Mouse (Mus musculus) ES-Bruce4 (cell line): ENCODE data around the gene Usf1. TPM values are rescaled to one million over a fixed set of nuclear protein-coding genes. Genes with fewer than 3 reads are reported as not detected.

Source experiments
- H3K27ac ChIP-seq: 2 replicates; pipeline ENCODE4 v1.5.1; 2012; ENCODE audit warnings: low read length, inconsistent platforms; ENCODE audit not compliant: insufficient read depth
- H3K27me3 ChIP-seq: 2 replicates; pipeline ENCODE4 v1.6.1; 2012; ENCODE audit warnings: mild to moderate bottlenecking, low read length, inconsistent platforms; ENCODE audit not compliant: control insufficient read depth, poor library complexity, insufficient read depth, severe bottlenecking
- H3K36me3 ChIP-seq: 2 replicates; pipeline ENCODE4 v1.6.1; 2012; ENCODE audit warnings: inconsistent platforms, mild to moderate bottlenecking, low read length, moderate library complexity; ENCODE audit not compliant: control insufficient read depth, poor library complexity, insufficient read depth, severe bottlenecking
- H3K4me1 ChIP-seq: one replicate; pipeline ENCODE4 v1.8.1; 2011; ENCODE audit warnings: low read length; ENCODE audit not compliant: control insufficient read depth, insufficient read depth
- H3K4me3 ChIP-seq: 2 replicates; pipeline ENCODE4 v1.5.1; 2011; ENCODE audit warnings: low read depth, mild to moderate bottlenecking, low read length
- H3K9ac ChIP-seq: 2 replicates; pipeline ENCODE4 v1.6.1; 2012; ENCODE audit warnings: low read depth, mild to moderate bottlenecking, inconsistent platforms; ENCODE audit not compliant: poor library complexity, severe bottlenecking
- H3K9me3 ChIP-seq: replicated peaks from 2 replicates; pipeline ENCODE4 v1.6.1; 2012; ENCODE audit warnings: mild to moderate bottlenecking, low read length, inconsistent platforms; ENCODE audit not compliant: control insufficient read depth, poor library complexity, insufficient read depth, severe bottlenecking
- CTCF ChIP-seq: IDR thresholded peaks from one replicate; pipeline ENCODE4 v1.8.1; 2011; ENCODE audit warnings: low read depth, low read length
- EP300 ChIP-seq: IDR thresholded peaks from 2 replicates; pipeline ENCODE4 v1.6.1; 2011; ENCODE audit warnings: low read depth, low read length; ENCODE audit not compliant: insufficient read depth
- POLR2A ChIP-seq: IDR thresholded peaks from one replicate; pipeline ENCODE4 v1.8.1; 2011; ENCODE audit warnings: low read length; ENCODE audit not compliant: insufficient read depth
- polyA plus RNA-seq: library from polyadenylated mRNA; stranded (reverse); fragments of >200 nt; gene quantifications from 2 replicates; pipeline ENCODE4 v1.2.4, GENCODE M21; 2011; ENCODE audit warnings: low read depth; ENCODE audit not compliant: missing spikeins, insufficient read depth, insufficient read length

The Usf1 gene
- polyA plus RNA-seq, 1 experiment = 57.7 TPM

GRCm38 (mm10) chr1:171378298-171378697 lies 32.8 kb upstream of the Usf1 start:
- Histone ChIP-seq H3K4me3 (no peak overlapping the region), H3K9ac (no peak overlapping the region), H3K27me3 (no peaks in the 10 kb centered on the region), H3K36me3 (no peaks in the 10 kb centered on the region), H3K27ac (no peak overlapping the region), H3K9me3 (no peaks in the 10 kb centered on the region), H3K4me1 (peaks cover 13% of the 10 kb centered on the region)
- TF ChIP-seq POLR2A (no peak), CTCF (no peak), EP300 (no peak)

DNA sequence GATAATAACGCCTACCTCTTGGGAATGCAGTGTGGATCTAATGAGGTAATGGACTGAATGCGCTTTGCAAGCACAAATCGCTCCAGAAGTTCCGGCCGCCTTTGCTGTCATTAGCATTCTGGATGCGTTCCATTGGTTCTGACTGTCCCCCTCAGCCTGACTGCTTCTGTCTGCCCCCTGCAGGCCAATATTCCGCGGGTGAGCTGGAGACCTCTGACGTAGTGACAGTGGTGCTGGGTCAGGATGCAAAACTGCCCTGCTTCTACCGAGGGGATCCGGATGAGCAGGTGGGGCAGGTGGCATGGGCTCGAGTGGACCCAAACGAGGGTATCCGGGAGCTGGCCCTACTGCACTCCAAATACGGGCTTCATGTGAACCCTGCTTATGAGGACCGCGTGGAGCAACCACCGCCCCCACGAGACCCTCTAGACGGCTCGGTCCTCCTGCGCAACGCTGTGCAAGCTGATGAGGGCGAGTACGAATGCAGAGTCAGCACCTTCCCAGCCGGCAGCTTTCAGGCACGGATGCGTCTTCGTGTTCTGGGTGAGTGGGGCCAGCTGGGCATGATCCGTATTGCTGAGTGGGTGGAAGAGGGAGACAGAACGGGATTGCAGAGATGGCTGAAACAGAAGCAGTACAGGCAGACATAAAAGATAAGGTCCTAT lies 31.0 kb upstream of the Usf1 start:
- TF ChIP-seq CTCF = peak; percentile 81
- TF ChIP-seq POLR2A = no peak
- H3K4me3 ChIP-seq = peak overlapping the region; percentile 33
- H3K36me3 ChIP-seq = no peaks in the 10 kb centered on the region
- no peak overlapping the region for H3K9ac ChIP-seq
- H3K9me3 ChIP-seq = no peaks in the 10 kb centered on the region
- no peak overlapping the region for H3K27ac ChIP-seq
- H3K4me1 ChIP-seq = peaks cover 4% of the 10 kb centered on the region
- no peaks in the 10 kb centered on the region for H3K27me3 ChIP-seq

DNA sequence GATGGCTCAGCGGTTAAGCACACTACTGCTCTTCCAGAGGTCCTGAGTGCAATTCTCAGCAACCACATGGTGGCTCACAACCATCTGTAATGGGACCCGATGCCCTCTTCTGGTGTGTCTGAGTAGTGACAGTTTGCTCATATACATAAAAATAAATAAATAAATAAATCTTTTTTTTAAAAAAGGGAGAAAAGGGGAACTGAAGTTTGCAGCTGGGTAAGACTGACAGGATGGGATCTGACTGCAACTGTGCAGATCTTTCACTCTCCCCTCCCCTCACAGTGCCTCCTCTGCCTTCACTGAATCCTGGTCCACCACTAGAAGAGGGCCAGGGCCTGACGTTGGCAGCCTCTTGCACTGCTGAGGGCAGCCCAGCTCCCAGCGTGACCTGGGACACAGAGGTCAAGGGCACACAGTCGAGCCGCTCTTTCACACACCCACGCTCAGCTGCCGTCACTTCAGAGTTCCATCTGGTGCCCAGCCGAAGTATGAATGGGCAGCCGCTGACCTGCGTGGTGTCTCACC lies 29.0 kb upstream of the Usf1 start:
- Histone ChIP-seq H3K27me3 (no peaks in the 10 kb centered on the region), H3K4me1 (peaks cover 4% of the 10 kb centered on the region), H3K27ac (no peak overlapping the region), H3K4me3 (no peak overlapping the region), H3K9me3 (no peaks in the 10 kb centered on the region), H3K9ac (no peak overlapping the region), H3K36me3 (no peaks in the 10 kb centered on the region)
- TF ChIP-seq EP300 (no peak), CTCF (no peak), POLR2A (no peak)

DNA sequence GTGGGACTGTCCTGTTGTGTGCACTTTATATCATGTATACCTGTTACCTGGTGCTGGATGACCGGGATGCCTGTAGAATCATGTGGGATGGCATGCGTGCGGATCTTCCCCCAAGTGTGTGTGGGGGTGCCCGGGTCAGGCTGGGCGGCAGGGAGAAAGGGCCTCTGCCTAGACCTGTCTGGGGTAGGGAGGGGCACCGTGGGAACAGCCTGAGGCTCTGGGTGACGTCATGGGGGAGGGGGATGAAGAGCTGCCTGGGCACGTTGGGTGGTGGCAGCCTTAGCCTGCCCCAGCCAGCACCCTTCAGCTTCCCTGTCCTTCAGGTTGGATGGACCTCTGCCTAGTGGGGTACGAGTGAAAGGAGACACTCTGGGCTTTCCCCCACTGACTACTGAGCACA lies 26.8 kb upstream of the Usf1 start:
- TF ChIP-seq POLR2A (no peak), CTCF (no peak), EP300 (no peak)
- peaks cover 4% of the 10 kb centered on the region for H3K4me1 ChIP-seq
- H3K9me3 ChIP-seq = no peaks in the 10 kb centered on the region
- no peak overlapping the region for H3K27ac ChIP-seq
- H3K36me3 ChIP-seq = no peaks in the 10 kb centered on the region
- H3K9ac ChIP-seq = no peak overlapping the region
- no peak overlapping the region for H3K4me3 ChIP-seq
- H3K27me3 ChIP-seq = no peaks in the 10 kb centered on the region

GRCm38 (mm10) chr1:171385171-171385570 lies 25.9 kb upstream of the Usf1 start:
- Histone ChIP-seq H3K36me3 (no peaks in the 10 kb centered on the region), H3K9me3 (no peaks in the 10 kb centered on the region), H3K4me3 (0 out of 2 replicates have a peak overlapping the region, but pooled peaks have one; percentile 1), H3K27me3 (no peaks in the 10 kb centered on the region), H3K9ac (no peak overlapping the region), H3K27ac (no peak overlapping the region), H3K4me1 (peaks cover 4% of the 10 kb centered on the region)
- TF ChIP-seq EP300 = no peak
- peak; percentile 38 for TF ChIP-seq CTCF

GRCm38 (mm10) chr1:171387099-171387498 lies 24.0 kb upstream of the Usf1 start:
- H3K27ac ChIP-seq = 0 out of 2 replicates have a peak overlapping the region, but pooled peaks have one; percentile 10
- H3K27me3 ChIP-seq = no peaks in the 10 kb centered on the region
- TF ChIP-seq CTCF = peak; percentile 67
- no peak for TF ChIP-seq POLR2A
- no peaks in the 10 kb centered on the region for H3K9me3 ChIP-seq
- peaks cover 4% of the 10 kb centered on the region for H3K4me1 ChIP-seq
- no peak overlapping the region for H3K4me3 ChIP-seq
- no peak overlapping the region for H3K9ac ChIP-seq
- H3K36me3 ChIP-seq = no peaks in the 10 kb centered on the region
